Mouse (Mus musculus): ENCODE results near the gene Cnga3. TPM values are rescaled to one million over a fixed set of nuclear protein-coding genes. Genes with fewer than 3 reads are reported as not detected.

The Cnga3 gene
- not detected in 2 replicates for polyA plus RNA-seq (2014; fragmentation: Nextera tagmentation; extraction: Ambion mirVana)

- H3K9ac ChIP-seq (ENCODE audit: low read depth, low read length) = no peak within 1 kb of the TSS
- no peak within 1 kb of the TSS for H3K4me3 ChIP-seq (ENCODE audit: low read length)
- no peaks in the 10 kb centered on the region for H3K36me3 ChIP-seq (ENCODE audit: control insufficient read depth, insufficient read depth, low read length)
- no peaks in the 10 kb centered on the region for H3K4me1 ChIP-seq (ENCODE audit: control insufficient read depth, insufficient read depth, low read length)
- WGBS = 71% methylated on average over 1 of the region's 1 CpGs
- no peaks in the 10 kb centered on the region for H3K9me3 ChIP-seq (ENCODE audit: control insufficient read depth, low read length)
- no peaks in the 10 kb centered on the region for H3K27me3 ChIP-seq (ENCODE audit: control insufficient read depth, insufficient read depth, low read length)
- no peak within 1 kb of the TSS for H3K27ac ChIP-seq (ENCODE audit: low read depth, low read length)
- H3K4me2 ChIP-seq (replicated peaks; ENCODE audit: low read depth, low read length) = no peak within 1 kb of the TSS
- no peak for ATAC-seq (ENCODE audit: low FRiP score, low TSS enrichment)
Measured at GRCm38 (mm10) chr1:37214144-37214543, at the start of gene Cnga3. Gene Cnga3 (plus strand): TSS chr1:37214434.

GRCm38 (mm10) chr1:37166066-37166465, 48.2 kb upstream of the Cnga3 start:
- Histone ChIP-seq H3K4me1 (ENCODE audit: control insufficient read depth, insufficient read depth, low read length) (no peaks in the 10 kb centered on the region), H3K4me3 (ENCODE audit: low read length) (no peak overlapping the region), H3K4me2 (replicated peaks; ENCODE audit: low read depth, low read length) (no peak overlapping the region), H3K27me3 (ENCODE audit: control insufficient read depth, insufficient read depth, low read length) (no peaks in the 10 kb centered on the region), H3K9me3 (ENCODE audit: control insufficient read depth, low read length) (peaks cover 1% of the 10 kb centered on the region), H3K36me3 (ENCODE audit: control insufficient read depth, insufficient read depth, low read length) (no peaks in the 10 kb centered on the region), H3K27ac (ENCODE audit: low read depth, low read length) (no peak overlapping the region), H3K9ac (ENCODE audit: low read depth, low read length) (no peak overlapping the region)
- no peak for ATAC-seq (ENCODE audit: low FRiP score, low TSS enrichment)
- 64% methylated on average over 6 of the region's 6 CpGs for whole genome bisulfite sequencing

GRCm38 (mm10) chr1:37167918-37168317, 46.3 kb upstream of the Cnga3 start:
- WGBS = 87% methylated on average over 7 of the region's 7 CpGs
- H3K36me3 ChIP-seq (ENCODE audit: control insufficient read depth, insufficient read depth, low read length) = no peaks in the 10 kb centered on the region
- H3K4me3 ChIP-seq (ENCODE audit: low read length) = no peak overlapping the region
- no peaks in the 10 kb centered on the region; the same call in 1 of the 2 replicates for H3K9me3 ChIP-seq (ENCODE audit: control insufficient read depth, low read length)
- H3K9ac ChIP-seq (ENCODE audit: low read depth, low read length) = no peak overlapping the region
- H3K4me1 ChIP-seq (ENCODE audit: control insufficient read depth, insufficient read depth, low read length) = no peaks in the 10 kb centered on the region
- no peaks in the 10 kb centered on the region for H3K27me3 ChIP-seq (ENCODE audit: control insufficient read depth, insufficient read depth, low read length)
- no peak overlapping the region for H3K4me2 ChIP-seq (replicated peaks; ENCODE audit: low read depth, low read length)
- ATAC-seq (ENCODE audit: low FRiP score, low TSS enrichment) = no peak
- no peak overlapping the region for H3K27ac ChIP-seq (ENCODE audit: low read depth, low read length)

GRCm38 (mm10) chr1:37177874-37178273, 36.4 kb upstream of the Cnga3 start:
- no peak for ATAC-seq (ENCODE audit: low FRiP score, low TSS enrichment)
- Histone ChIP-seq H3K4me1 (ENCODE audit: control insufficient read depth, insufficient read depth, low read length) (no peaks in the 10 kb centered on the region), H3K36me3 (ENCODE audit: control insufficient read depth, insufficient read depth, low read length) (no peaks in the 10 kb centered on the region), H3K27ac (ENCODE audit: low read depth, low read length) (no peak overlapping the region), H3K27me3 (ENCODE audit: control insufficient read depth, insufficient read depth, low read length) (no peaks in the 10 kb centered on the region), H3K4me2 (replicated peaks; ENCODE audit: low read depth, low read length) (no peak overlapping the region), H3K9ac (ENCODE audit: low read depth, low read length) (no peak overlapping the region), H3K9me3 (ENCODE audit: control insufficient read depth, low read length) (no peaks in the 10 kb centered on the region), H3K4me3 (ENCODE audit: low read length) (no peak overlapping the region)
- 85% methylated on average over 2 of the region's 2 CpGs for WGBS

GRCm38 (mm10) chr1:37179852-37180251, 34.4 kb upstream of the Cnga3 start:
- no peak overlapping the region for H3K27ac ChIP-seq (ENCODE audit: low read depth, low read length)
- no peaks in the 10 kb centered on the region for H3K9me3 ChIP-seq (ENCODE audit: control insufficient read depth, low read length)
- H3K4me1 ChIP-seq (ENCODE audit: control insufficient read depth, insufficient read depth, low read length) = no peaks in the 10 kb centered on the region
- ATAC-seq (ENCODE audit: low FRiP score, low TSS enrichment) = no peak
- no peaks in the 10 kb centered on the region for H3K27me3 ChIP-seq (ENCODE audit: control insufficient read depth, insufficient read depth, low read length)
- no peak overlapping the region for H3K4me3 ChIP-seq (ENCODE audit: low read length)
- 78% methylated on average over 5 of the region's 5 CpGs for WGBS
- H3K9ac ChIP-seq (ENCODE audit: low read depth, low read length) = no peak overlapping the region
- no peaks in the 10 kb centered on the region for H3K36me3 ChIP-seq (ENCODE audit: control insufficient read depth, insufficient read depth, low read length)
- H3K4me2 ChIP-seq (replicated peaks; ENCODE audit: low read depth, low read length) = no peak overlapping the region

GRCm38 (mm10) chr1:37187050-37187449, 27.2 kb upstream of the Cnga3 start:
- H3K4me2 ChIP-seq (replicated peaks; ENCODE audit: low read depth, low read length) = no peak overlapping the region
- H3K4me3 ChIP-seq (ENCODE audit: low read length) = no peak overlapping the region
- no peaks in the 10 kb centered on the region for H3K9me3 ChIP-seq (ENCODE audit: control insufficient read depth, low read length)
- no peaks in the 10 kb centered on the region for H3K36me3 ChIP-seq (ENCODE audit: control insufficient read depth, insufficient read depth, low read length)
- no peak overlapping the region for H3K9ac ChIP-seq (ENCODE audit: low read depth, low read length)
- no peak for ATAC-seq (ENCODE audit: low FRiP score, low TSS enrichment)
- no peak overlapping the region for H3K27ac ChIP-seq (ENCODE audit: low read depth, low read length)
- H3K27me3 ChIP-seq (ENCODE audit: control insufficient read depth, insufficient read depth, low read length) = no peaks in the 10 kb centered on the region
- no peaks in the 10 kb centered on the region for H3K4me1 ChIP-seq (ENCODE audit: control insufficient read depth, insufficient read depth, low read length)
- 82% methylated on average over 6 of the region's 6 CpGs for WGBS

GRCm38 (mm10) chr1:37194607-37195006, 19.6 kb upstream of the Cnga3 start:
- H3K27ac ChIP-seq (ENCODE audit: low read depth, low read length) = no peak overlapping the region
- no peaks in the 10 kb centered on the region for H3K36me3 ChIP-seq (ENCODE audit: control insufficient read depth, insufficient read depth, low read length)
- H3K4me2 ChIP-seq (replicated peaks; ENCODE audit: low read depth, low read length) = no peak overlapping the region
- no peak overlapping the region for H3K9ac ChIP-seq (ENCODE audit: low read depth, low read length)
- no peaks in the 10 kb centered on the region for H3K9me3 ChIP-seq (ENCODE audit: control insufficient read depth, low read length)
- H3K4me1 ChIP-seq (ENCODE audit: control insufficient read depth, insufficient read depth, low read length) = no peaks in the 10 kb centered on the region
- H3K27me3 ChIP-seq (ENCODE audit: control insufficient read depth, insufficient read depth, low read length) = no peaks in the 10 kb centered on the region
- 60% methylated on average over 4 of the region's 4 CpGs for WGBS
- no peak overlapping the region for H3K4me3 ChIP-seq (ENCODE audit: low read length)
- no peak for ATAC-seq (ENCODE audit: low FRiP score, low TSS enrichment)

- Histone ChIP-seq H3K9me3 (ENCODE audit: control insufficient read depth, low read length) (no peaks in the 10 kb centered on the region), H3K27me3 (ENCODE audit: control insufficient read depth, insufficient read depth, low read length) (no peaks in the 10 kb centered on the region), H3K4me1 (ENCODE audit: control insufficient read depth, insufficient read depth, low read length) (no peaks in the 10 kb centered on the region), H3K27ac (ENCODE audit: low read depth, low read length) (no peak overlapping the region), H3K4me2 (replicated peaks; ENCODE audit: low read depth, low read length) (no peak overlapping the region), H3K4me3 (ENCODE audit: low read length) (no peak overlapping the region), H3K36me3 (ENCODE audit: control insufficient read depth, insufficient read depth, low read length) (no peaks in the 10 kb centered on the region), H3K9ac (ENCODE audit: low read depth, low read length) (no peak overlapping the region)
- 87% methylated on average over 4 of the region's 4 CpGs for WGBS
- no peak for ATAC-seq (ENCODE audit: low FRiP score, low TSS enrichment)
Measured at GRCm38 (mm10) chr1:37201406-37201805, 12.8 kb upstream of the Cnga3 start.

GRCm38 (mm10) chr1:37207743-37208142, 6.5 kb upstream of the Cnga3 start:
- Histone ChIP-seq H3K27ac (ENCODE audit: low read depth, low read length) (no peak overlapping the region), H3K9me3 (ENCODE audit: control insufficient read depth, low read length) (no peaks in the 10 kb centered on the region), H3K9ac (ENCODE audit: low read depth, low read length) (no peak overlapping the region), H3K36me3 (ENCODE audit: control insufficient read depth, insufficient read depth, low read length) (no peaks in the 10 kb centered on the region), H3K4me2 (replicated peaks; ENCODE audit: low read depth, low read length) (no peak overlapping the region), H3K27me3 (ENCODE audit: control insufficient read depth, insufficient read depth, low read length) (no peaks in the 10 kb centered on the region), H3K4me3 (ENCODE audit: low read length) (no peak overlapping the region), H3K4me1 (ENCODE audit: control insufficient read depth, insufficient read depth, low read length) (no peaks in the 10 kb centered on the region)
- 55% methylated on average over 8 of the region's 8 CpGs for WGBS
- ATAC-seq (ENCODE audit: low FRiP score, low TSS enrichment) = no peak

- 91% methylated on average over 9 of the region's 9 CpGs for WGBS
- no peaks in the 10 kb centered on the region for H3K4me1 ChIP-seq (ENCODE audit: control insufficient read depth, insufficient read depth, low read length)
- no peaks in the 10 kb centered on the region for H3K9me3 ChIP-seq (ENCODE audit: control insufficient read depth, low read length)
- H3K4me3 ChIP-seq (ENCODE audit: low read length) = no peak overlapping the region
- H3K27me3 ChIP-seq (ENCODE audit: control insufficient read depth, insufficient read depth, low read length) = no peaks in the 10 kb centered on the region
- no peaks in the 10 kb centered on the region for H3K36me3 ChIP-seq (ENCODE audit: control insufficient read depth, insufficient read depth, low read length)
- no peak overlapping the region for H3K9ac ChIP-seq (ENCODE audit: low read depth, low read length)
- H3K4me2 ChIP-seq (replicated peaks; ENCODE audit: low read depth, low read length) = no peak overlapping the region
- no peak for ATAC-seq (ENCODE audit: low FRiP score, low TSS enrichment)
- H3K27ac ChIP-seq (ENCODE audit: low read depth, low read length) = no peak overlapping the region
Measured at GRCm38 (mm10) chr1:37212375-37212774, 1.9 kb upstream of the Cnga3 start.
